Mouse (Mus musculus) hindbrain, embryonic 14.5 days (tissue): ENCODE data around the gene Atp5d. TPM values are rescaled to one million over a fixed set of nuclear protein-coding genes. Genes with fewer than 3 reads are reported as not detected.

Source experiments
- ATAC-seq: fragments of 200-750 bp; cut with Nextera tagmentation; 2 replicates; pipeline ENCODE4 v1.8.0; 2017; ENCODE audit warnings: moderate number of reproducible peaks, mild to moderate bottlenecking, moderate TSS enrichment, moderate library complexity; ENCODE audit not compliant: low FRiP score
- DNase-seq: peaks from one replicate; pipeline ENCODE4 v3.0.0-alpha.2; 2015; ENCODE audit warnings: low spot score
- H3K27ac ChIP-seq: fragments of 300-500 bp; sonication (generic); 2 replicates; pipeline ENCODE4 v1.5.1; 2014; ENCODE audit warnings: mild to moderate bottlenecking, moderate library complexity
- H3K27me3 ChIP-seq: fragments of 300-500 bp; sonication (generic); 2 replicates; pipeline ENCODE4 v1.6.1; 2014; ENCODE audit warnings: mild to moderate bottlenecking, low read length, mixed read lengths; ENCODE audit not compliant: control insufficient read depth, insufficient read depth
- H3K36me3 ChIP-seq: fragments of 300-500 bp; sonication (generic); replicated peaks from 2 replicates; pipeline ENCODE4 v1.6.1; 2014; ENCODE audit not compliant: control insufficient read depth, insufficient read depth
- H3K4me1 ChIP-seq: fragments of 300-500 bp; sonication (generic); replicated peaks from 2 replicates; pipeline ENCODE4 v1.6.1; 2014; ENCODE audit warnings: antibody characterized with exemption, low read length, mixed read lengths; ENCODE audit not compliant: control insufficient read depth, insufficient read depth
- H3K4me2 ChIP-seq: fragments of 300-500 bp; sonication (generic); replicated peaks from 2 replicates; pipeline ENCODE4 v1.6.1; 2014; ENCODE audit warnings: mild to moderate bottlenecking, moderate library complexity
- H3K4me3 ChIP-seq: fragments of 300-500 bp; sonication (generic); replicated peaks from 2 replicates; pipeline ENCODE4 v1.5.1; 2014; ENCODE audit warnings: mild to moderate bottlenecking, low read length
- H3K9ac ChIP-seq: fragments of 300-500 bp; sonication (generic); 2 replicates; pipeline ENCODE4 v1.6.1; 2014
- H3K9me3 ChIP-seq: fragments of 300-500 bp; sonication (generic); 2 replicates; pipeline ENCODE4 v1.6.1; 2016; ENCODE audit warnings: low read length; ENCODE audit not compliant: control insufficient read depth
- WGBS: fragments of 180-500 bp; shearing (Covaris S2); extraction: QIAGEN DNeasy Blood & Tissue Kit; methylation state at CpG from one replicate; pipeline ENCODE4 v1.1.7; 2014; 5-methylcytosine and 5-hydroxymethylcytosine counted together
- polyA plus RNA-seq: library from polyadenylated mRNA; unstranded; fragments of >200 nt; fragmentation: Nextera tagmentation; extraction: Ambion mirVana; gene quantifications from 2 replicates; pipeline ENCODE4 v1.2.1, GENCODE M21; 2014

Atp5d gene
- polyA plus RNA-seq, 1 experiment from 2014 or later: 505 TPM

DNA sequence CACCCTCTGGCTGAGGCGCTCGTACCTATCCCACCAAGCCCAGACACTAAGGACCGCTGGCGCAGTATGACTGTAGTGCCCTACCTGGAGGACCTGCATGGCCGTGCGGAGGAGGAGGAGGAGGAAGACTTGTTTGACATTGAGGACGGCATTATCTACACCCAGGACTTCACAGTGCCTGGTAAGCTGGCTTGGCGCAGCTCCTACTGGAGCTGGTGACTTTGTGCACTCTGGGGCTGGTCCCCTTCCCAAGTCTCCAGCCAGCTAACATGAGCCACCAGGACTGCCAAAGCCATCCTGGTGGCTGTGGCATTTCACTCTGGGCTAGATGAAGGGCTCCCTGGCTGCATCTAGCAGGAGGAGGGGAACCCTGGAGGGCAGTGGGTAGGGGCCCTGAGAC is 10.5 kb upstream of the Atp5d start:
- no peak for ATAC-seq
- DNase-seq: no peak
- Histone ChIP-seq H3K9ac (no peak overlapping the region), H3K4me3 (no peak overlapping the region), H3K4me1 (peaks cover 11% of the 10 kb centered on the region; the same call in 1 of the 2 replicates), H3K27me3 (no peaks in the 10 kb centered on the region), H3K27ac (no peak overlapping the region), H3K9me3 (no peaks in the 10 kb centered on the region), H3K36me3 (peaks cover 88% of the 10 kb centered on the region), H3K4me2 (no peak overlapping the region)
- 98% methylated on average over 8 of the region's 8 CpGs for WGBS

DNA sequence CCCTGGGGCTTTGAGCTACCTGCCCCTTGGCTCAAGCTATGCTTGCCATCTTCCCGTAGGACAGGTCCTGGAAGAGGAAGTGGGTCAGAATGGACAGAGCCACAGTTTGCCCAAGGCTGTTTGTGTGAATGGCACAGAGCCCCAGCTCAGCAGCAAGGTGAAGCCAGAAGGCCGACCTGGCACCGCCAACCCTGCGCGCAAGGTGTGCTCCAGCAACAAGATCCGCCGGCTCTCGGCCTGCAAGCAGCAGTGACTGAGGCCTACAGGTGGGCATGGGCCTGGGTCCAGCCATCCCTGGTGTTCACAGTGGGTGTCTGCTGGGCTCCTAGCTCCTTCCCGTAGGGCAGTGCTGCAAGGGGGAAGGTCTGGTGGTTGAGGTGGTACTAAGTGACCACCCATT is 8.6 kb upstream of the Atp5d start:
- no peak overlapping the region for H3K4me3 ChIP-seq
- H3K9ac ChIP-seq: 0 out of 2 replicates have a peak overlapping the region, but pooled peaks have one; percentile 4
- no peak overlapping the region for H3K4me2 ChIP-seq
- ATAC-seq (no peak), DNase-seq (no peak)
- H3K9me3 ChIP-seq: no peaks in the 10 kb centered on the region
- H3K4me1 ChIP-seq: peaks cover 11% of the 10 kb centered on the region; the same call in 1 of the 2 replicates
- H3K27ac ChIP-seq: no peak overlapping the region
- H3K36me3 ChIP-seq: peaks cover 100% of the 10 kb centered on the region
- H3K27me3 ChIP-seq: no peaks in the 10 kb centered on the region
- WGBS: 94% methylated on average over 9 of the region's 9 CpGs

DNA sequence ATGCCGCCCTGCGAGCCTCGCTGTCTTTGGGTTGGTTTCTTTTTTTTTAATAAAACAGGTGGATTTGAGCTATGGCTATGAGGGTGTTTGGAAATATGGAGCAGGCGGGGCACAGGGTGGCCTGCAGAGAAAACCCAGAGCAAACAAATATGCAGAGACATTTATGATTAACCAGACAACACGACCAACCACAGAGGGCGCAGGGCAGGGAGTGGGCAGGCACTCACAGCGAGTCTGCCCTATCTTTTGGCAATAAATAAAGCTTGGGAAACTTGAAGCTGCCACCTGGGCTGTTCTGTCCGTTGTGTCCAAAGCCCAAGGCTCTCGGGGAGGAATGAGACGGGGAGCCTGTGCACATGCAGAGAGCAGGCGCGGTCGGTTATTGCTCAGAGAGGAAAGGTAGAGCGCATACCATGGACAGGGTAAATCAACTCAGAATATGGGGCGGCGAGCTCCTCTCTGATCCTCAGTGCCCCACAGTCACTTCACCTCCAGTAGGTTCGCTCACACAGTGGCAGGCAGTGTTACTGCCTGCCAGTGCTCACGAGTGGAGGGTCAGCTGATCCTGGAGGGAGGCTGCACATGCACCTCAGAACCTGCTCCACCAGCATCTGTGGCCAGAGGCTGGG is 7.9 kb upstream of the Atp5d start:
- DNase-seq (no peak), ATAC-seq (no peak)
- no peak overlapping the region for H3K4me3 ChIP-seq
- no peak overlapping the region for H3K27ac ChIP-seq
- 85% methylated on average over 18 of the region's 18 CpGs for WGBS
- no peaks in the 10 kb centered on the region for H3K9me3 ChIP-seq
- no peak overlapping the region for H3K9ac ChIP-seq
- H3K27me3 ChIP-seq: no peaks in the 10 kb centered on the region
- H3K36me3 ChIP-seq: peaks cover 100% of the 10 kb centered on the region
- no peak overlapping the region for H3K4me2 ChIP-seq
- H3K4me1 ChIP-seq: peaks cover 11% of the 10 kb centered on the region; the same call in 1 of the 2 replicates

DNA sequence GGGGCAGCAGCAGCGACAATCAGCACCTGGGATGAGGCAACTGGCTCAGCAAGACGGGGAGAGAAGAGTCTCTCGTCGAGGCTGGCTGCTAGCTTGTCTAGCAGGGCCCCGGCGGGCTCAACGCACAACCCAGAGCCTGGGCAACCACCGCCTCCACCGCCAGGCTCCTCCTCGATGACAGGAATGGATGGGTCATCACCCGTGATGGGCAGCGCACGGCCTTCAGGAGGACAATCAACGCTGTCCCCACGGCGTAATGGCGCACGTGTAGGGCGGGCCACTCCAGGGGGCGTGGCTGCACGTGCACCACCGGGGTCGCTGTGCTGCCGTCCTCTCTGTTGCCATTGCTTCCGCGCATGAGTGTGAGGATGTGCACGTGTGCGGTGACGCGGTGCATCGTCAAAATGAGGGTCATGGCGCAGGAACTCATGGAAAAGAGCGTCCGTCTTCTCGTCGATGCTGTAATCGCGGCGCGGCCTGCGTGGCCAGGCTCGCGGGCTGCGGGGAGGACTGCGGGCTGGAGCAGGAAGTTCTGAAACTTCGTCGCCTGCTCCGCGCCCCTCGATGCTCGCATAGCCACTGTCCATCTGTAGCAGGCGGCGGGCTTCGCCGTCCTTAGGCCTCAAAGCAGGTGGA is 7.0 kb upstream of the Atp5d start:
- 15% methylated on average over 53 of the region's 55 CpGs for WGBS
- Histone ChIP-seq H3K27me3 (no peaks in the 10 kb centered on the region), H3K4me3 (peak overlapping the region; percentile 6; the same call in 1 of the 2 replicates), H3K4me2 (peak overlapping the region; percentile 29), H3K36me3 (peaks cover 100% of the 10 kb centered on the region), H3K9me3 (no peaks in the 10 kb centered on the region), H3K4me1 (peaks cover 15% of the 10 kb centered on the region), H3K9ac (peak overlapping the region; percentile 20; the same call in 1 of the 2 replicates), H3K27ac (no peak overlapping the region)
- peak; percentile 69 for DNase-seq
- peak; percentile 32; the same call in 1 of the 2 replicates for ATAC-seq

DNA sequence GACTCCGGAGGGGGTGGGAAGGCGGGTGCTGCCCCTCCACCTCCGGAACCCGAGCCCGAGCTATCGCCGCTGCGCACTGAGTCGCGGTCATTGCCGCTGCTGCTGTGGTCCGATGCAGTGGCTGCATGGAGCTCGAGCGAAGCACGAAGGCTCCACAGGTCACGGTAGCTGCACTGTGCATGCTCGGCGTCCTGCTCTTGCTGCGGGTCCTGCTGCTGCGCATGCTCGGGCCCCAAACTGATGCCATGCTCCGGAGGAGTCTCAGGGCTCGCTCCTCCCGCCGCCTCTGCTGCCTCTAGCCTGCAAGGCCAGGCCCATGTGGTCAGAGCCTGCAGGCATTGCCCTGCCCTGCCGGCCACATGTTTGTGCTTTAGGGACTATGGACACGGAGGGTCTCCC is 6.5 kb upstream of the Atp5d start:
- peaks cover 20% of the 10 kb centered on the region for H3K4me1 ChIP-seq
- no peak overlapping the region for H3K4me3 ChIP-seq

DNA sequence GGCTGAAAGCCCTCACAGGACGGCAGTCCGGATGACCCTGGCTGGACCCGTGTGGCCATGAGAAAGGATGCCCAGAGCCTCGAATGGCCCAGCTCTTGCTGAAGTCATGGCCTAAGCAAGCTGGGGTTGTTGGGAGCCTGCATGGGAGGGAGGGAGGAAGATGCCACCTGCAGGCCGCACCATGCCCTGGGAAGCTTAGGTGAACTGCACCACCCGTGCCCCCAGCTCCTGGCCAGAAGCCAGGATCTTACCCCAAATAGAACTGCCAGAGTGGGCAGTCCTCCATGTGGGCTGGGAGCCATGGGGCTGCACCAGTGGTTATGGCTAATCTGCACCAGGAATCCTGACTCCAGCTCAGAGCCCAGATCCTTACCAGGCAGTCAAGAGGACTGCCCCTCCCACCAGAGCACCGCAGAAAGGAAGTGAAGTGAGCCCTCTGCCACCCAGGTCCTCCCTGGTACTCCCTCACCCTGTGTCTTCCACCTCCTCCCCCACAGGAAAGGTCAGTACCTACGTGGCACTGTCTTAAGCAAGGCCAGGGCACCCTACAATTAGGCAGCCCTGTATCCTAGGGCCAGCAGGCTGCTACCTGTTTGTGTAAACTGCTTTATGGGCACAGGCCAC is 5.1 kb upstream of the Atp5d start:
- Histone ChIP-seq H3K4me2 (no peak overlapping the region), H3K27me3 (no peaks in the 10 kb centered on the region), H3K9ac (no peak overlapping the region), H3K27ac (no peak overlapping the region), H3K9me3 (no peaks in the 10 kb centered on the region), H3K36me3 (peaks cover 87% of the 10 kb centered on the region), H3K4me3 (no peak overlapping the region), H3K4me1 (peaks cover 34% of the 10 kb centered on the region)
- DNase-seq: no peak
- 63% methylated on average over 8 of the region's 8 CpGs for WGBS
- no peak for ATAC-seq

More for the DNA sequence above, 6.5 kb upstream of the Atp5d start:
- DNase-seq (no peak), ATAC-seq (no peak)
- Histone ChIP-seq H3K9me3 (no peaks in the 10 kb centered on the region), H3K27me3 (no peaks in the 10 kb centered on the region), H3K36me3 (peaks cover 100% of the 10 kb centered on the region), H3K9ac (peak overlapping the region; percentile 20; the same call in 1 of the 2 replicates), H3K4me2 (peak overlapping the region; percentile 29), H3K27ac (no peak overlapping the region)
- WGBS: 32% methylated on average over 27 of the region's 27 CpGs

DNA sequence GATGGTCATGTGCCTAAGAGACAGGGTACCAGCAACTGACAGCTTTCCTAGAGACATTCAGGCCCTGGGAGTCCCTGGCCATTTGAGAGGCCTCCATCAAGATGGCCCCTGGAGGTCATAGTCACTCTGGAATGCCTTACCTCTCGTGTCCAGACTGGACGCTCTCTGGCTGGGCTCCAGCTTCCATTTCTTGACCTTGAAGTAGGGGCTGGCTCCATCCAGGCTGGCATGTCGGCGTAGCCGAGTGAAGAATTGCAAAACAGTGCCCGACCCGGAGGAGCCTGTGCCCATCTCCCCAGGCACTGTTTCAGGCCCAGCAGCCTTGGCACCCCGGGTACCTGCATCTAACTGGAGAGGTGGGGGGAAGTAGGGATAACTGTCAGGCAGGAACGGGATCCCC is 4.0 kb upstream of the Atp5d start:
- peaks cover 38% of the 10 kb centered on the region for H3K4me1 ChIP-seq
- no peak for ATAC-seq
- no peak overlapping the region for H3K4me2 ChIP-seq
- no peaks in the 10 kb centered on the region for H3K9me3 ChIP-seq
- DNase-seq: no peak
- WGBS: 88% methylated on average over 9 of the region's 9 CpGs
- no peak overlapping the region for H3K27ac ChIP-seq
- peaks cover 76% of the 10 kb centered on the region for H3K36me3 ChIP-seq
- no peaks in the 10 kb centered on the region for H3K27me3 ChIP-seq
- no peak overlapping the region for H3K9ac ChIP-seq
- no peak overlapping the region for H3K4me3 ChIP-seq

DNA sequence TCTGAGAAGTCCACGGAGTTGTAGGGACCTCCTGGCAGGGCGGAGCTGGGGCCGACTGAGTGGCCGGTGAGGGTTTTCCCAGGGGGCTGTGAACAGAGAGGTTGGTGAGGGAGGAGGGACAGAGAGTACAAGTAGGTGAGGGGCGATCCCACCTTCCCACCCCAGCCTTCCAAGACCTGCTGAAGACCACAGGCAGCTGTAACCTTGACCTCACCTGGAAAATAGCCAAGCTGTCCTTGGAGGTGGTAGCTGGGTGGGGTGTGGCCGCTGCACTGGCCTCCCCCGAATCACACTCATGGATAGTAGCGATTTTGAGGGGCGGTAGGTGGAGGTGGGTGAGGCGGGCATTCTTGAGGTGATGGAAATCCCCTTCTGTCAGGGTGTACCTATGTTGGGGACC is 3.3 kb upstream of the Atp5d start:
- Histone ChIP-seq H3K36me3 (peaks cover 68% of the 10 kb centered on the region), H3K4me1 (peaks cover 41% of the 10 kb centered on the region)

DNA sequence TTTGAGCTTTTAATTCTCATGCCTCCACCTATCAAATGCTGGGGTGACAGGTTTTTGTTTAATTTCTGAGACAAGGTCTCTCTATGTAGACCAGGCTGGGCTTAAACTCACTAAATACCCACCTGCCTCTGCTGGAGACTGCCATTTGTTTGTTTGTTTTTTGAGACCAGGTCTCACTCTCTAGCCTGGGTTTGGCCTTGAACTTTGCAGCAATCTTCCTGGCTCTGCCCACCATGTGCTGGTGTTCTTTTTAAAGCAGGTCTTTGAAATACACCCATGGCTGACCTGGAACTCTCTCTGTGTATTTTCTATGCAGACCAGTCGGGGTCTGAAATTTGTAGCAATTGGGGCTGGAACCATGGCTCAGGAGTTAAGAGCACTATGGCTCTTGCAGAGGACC is 2.8 kb upstream of the Atp5d start:
- peaks cover 63% of the 10 kb centered on the region for H3K36me3 ChIP-seq
- no peaks in the 10 kb centered on the region for H3K27me3 ChIP-seq
- peaks cover 41% of the 10 kb centered on the region for H3K4me1 ChIP-seq
- H3K4me3 ChIP-seq: no peak overlapping the region
- H3K9ac ChIP-seq: no peak overlapping the region
- WGBS: 89% methylated on average over 1 of the region's 1 CpGs
- no peaks in the 10 kb centered on the region for H3K9me3 ChIP-seq
- no peak overlapping the region; the same call in 1 of the 2 replicates for H3K4me2 ChIP-seq
- DNase-seq: no peak
- no peak for ATAC-seq
- no peak overlapping the region for H3K27ac ChIP-seq

More for the DNA sequence above, 3.3 kb upstream of the Atp5d start:
- no peak for ATAC-seq
- Histone ChIP-seq H3K9me3 (no peaks in the 10 kb centered on the region), H3K9ac (no peak overlapping the region), H3K27me3 (no peaks in the 10 kb centered on the region), H3K4me2 (no peak overlapping the region), H3K4me3 (no peak overlapping the region), H3K27ac (no peak overlapping the region)
- no peak for DNase-seq
- whole genome bisulfite sequencing: 89% methylated on average over 10 of the region's 10 CpGs
